23 mouse cellular contexts compared by ENCODE assay signal in genomic region chr11:118663305-118663704, GRCm38 (mm10).
DNase-seq lines count a peak whose midpoint lies in the region; ATAC-seq and TF ChIP-seq lines count a peak whose summit lies in the region.
"Had no signal": no experiment of that assay in that cellular context is flagged by ENCODE, and none has a peak within 500 bp of the region (broad histone marks: within the 10 kb centered on the region; RNA-seq: fewer than 3 reads in every experiment).

No protein-coding gene starts in this region.

- no peak overlapping the region for H3K9ac ChIP-seq in midbrain, embryonic 15.5 days
- no peak overlapping the region for H3K9ac ChIP-seq in midbrain, embryonic 11.5 days (ENCODE audit: low read length)
- H3K9ac ChIP-seq in intestine, embryonic 16.5 days (ENCODE audit: low read depth, low read length) = no peak overlapping the region
- H3K9ac ChIP-seq in intestine, postnatal 0 days (ENCODE audit: low read depth, low read length) = no peak overlapping the region
- H3K9ac ChIP-seq: embryonic facial prominence, embryonic 12.5 days; forebrain, embryonic 13.5 days; kidney, embryonic 15.5 days; liver, embryonic 14.5 days; lung, embryonic 15.5 days; stomach, embryonic 15.5 days had no signal

- no peaks in the 10 kb centered on the region for H3K36me3 ChIP-seq in midbrain, embryonic 15.5 days (replicated peaks)
- H3K36me3 ChIP-seq in midbrain, embryonic 11.5 days (ENCODE audit: control insufficient read depth, insufficient read depth, low read length) = no peaks in the 10 kb centered on the region
- H3K36me3 ChIP-seq in intestine, embryonic 16.5 days (ENCODE audit: control insufficient read depth, insufficient read depth, low read length) = no peaks in the 10 kb centered on the region
- no peaks in the 10 kb centered on the region for H3K36me3 ChIP-seq in intestine, postnatal 0 days (ENCODE audit: control insufficient read depth, insufficient read depth)
- H3K36me3 ChIP-seq: embryonic facial prominence, embryonic 12.5 days; kidney, embryonic 15.5 days; lung, embryonic 15.5 days; midbrain, embryonic 10.5 days; stomach, embryonic 15.5 days had no signal

- H3K9me3 ChIP-seq in midbrain, embryonic 15.5 days = no peaks in the 10 kb centered on the region
- no peaks in the 10 kb centered on the region for H3K9me3 ChIP-seq in midbrain, embryonic 11.5 days (ENCODE audit: control insufficient read depth, low read length)
- no peaks in the 10 kb centered on the region for H3K9me3 ChIP-seq in intestine, embryonic 16.5 days (ENCODE audit: control insufficient read depth, low read length)
- no peaks in the 10 kb centered on the region for H3K9me3 ChIP-seq in intestine, postnatal 0 days (ENCODE audit: control insufficient read depth)
- H3K9me3 ChIP-seq: embryonic facial prominence, embryonic 12.5 days; forebrain, embryonic 13.5 days; kidney, embryonic 15.5 days; lung, embryonic 15.5 days; midbrain, embryonic 10.5 days; stomach, embryonic 15.5 days had no signal

- no peak for TF ChIP-seq CTCF in intestine, postnatal 0 days (IDR thresholded peaks at IDR 0.05; ENCODE audit: low read depth)

- no peaks in the 10 kb centered on the region for H3K27me3 ChIP-seq in midbrain, embryonic 15.5 days (replicated peaks)
- no peaks in the 10 kb centered on the region for H3K27me3 ChIP-seq in midbrain, embryonic 11.5 days (ENCODE audit: control insufficient read depth, insufficient read depth, low read length)
- H3K27me3 ChIP-seq in intestine, embryonic 16.5 days (replicated peaks; ENCODE audit: control insufficient read depth, insufficient read depth, low read length) = no peaks in the 10 kb centered on the region
- no peaks in the 10 kb centered on the region for H3K27me3 ChIP-seq in intestine, postnatal 0 days (replicated peaks; ENCODE audit: control insufficient read depth, insufficient read depth, low read length)
- H3K27me3 ChIP-seq: embryonic facial prominence, embryonic 12.5 days; lung, embryonic 15.5 days; stomach, embryonic 15.5 days had no signal

- no peak for ATAC-seq in midbrain, embryonic 15.5 days (replicated peaks)
- no peak for ATAC-seq in midbrain, embryonic 11.5 days (ENCODE audit: low FRiP score)
- ATAC-seq in intestine, embryonic 16.5 days = no peak
- no peak for ATAC-seq in intestine, postnatal 0 days
- ATAC-seq: forebrain, embryonic 13.5 days had no signal

- peaks cover 54% of the 10 kb centered on the region for H3K4me1 ChIP-seq in midbrain, embryonic 15.5 days
- H3K4me1 ChIP-seq in midbrain, embryonic 11.5 days (ENCODE audit: control insufficient read depth, insufficient read depth, low read length) = no peaks in the 10 kb centered on the region
- no peaks in the 10 kb centered on the region for H3K4me1 ChIP-seq in intestine, embryonic 16.5 days (ENCODE audit: control insufficient read depth, insufficient read depth, low read length)
- H3K4me1 ChIP-seq in intestine, postnatal 0 days (replicated peaks; ENCODE audit: control insufficient read depth, insufficient read depth, low read length) = no peaks in the 10 kb centered on the region
- H3K4me1 ChIP-seq: embryonic facial prominence, embryonic 12.5 days; kidney, embryonic 15.5 days; lung, embryonic 15.5 days; stomach, embryonic 15.5 days had no signal

- H3K4me3 ChIP-seq in midbrain, embryonic 15.5 days = no peak overlapping the region
- H3K4me3 ChIP-seq in midbrain, embryonic 11.5 days (ENCODE audit: low read depth, low read length) = no peak overlapping the region
- H3K4me3 ChIP-seq in intestine, embryonic 16.5 days (ENCODE audit: low read length) = no peak overlapping the region
- H3K4me3 ChIP-seq in intestine, postnatal 0 days (ENCODE audit: low read depth, low read length) = no peak overlapping the region
- H3K4me3 ChIP-seq: embryonic facial prominence, embryonic 12.5 days; erythroblast, embryonic 14.5 days; forebrain, embryonic 13.5 days; kidney, embryonic 15.5 days; lung, embryonic 15.5 days; midbrain, embryonic 10.5 days; stomach, embryonic 15.5 days had no signal

- DNase-seq in heart, postnatal 10 days = peak; percentile 14 to 22
- DNase-seq in heart, postnatal 25 days (ENCODE audit: low spot score) = no peak
- DNase-seq in midbrain, embryonic 11.5 days (ENCODE audit: low spot score, missing footprints) = no peak
- peak; percentile 65 for DNase-seq in cerebellum, adult 9-11 months
- DNase-seq: adrenal gland, postnatal 25 days; gastrocnemius, postnatal 10 days; heart, adult 11 months; layer of hippocampus, postnatal 36 days; lung, postnatal 4 days; right cerebral cortex, postnatal 25 days; thymus, adult 18-20 months; thymus, postnatal 4 days had no signal

- WGBS in midbrain, embryonic 15.5 days = 66% methylated on average over 8 of the region's 8 CpGs
- 83% methylated on average over 8 of the region's 8 CpGs for WGBS in midbrain, embryonic 11.5 days
- 73% methylated on average over 8 of the region's 8 CpGs for WGBS in intestine, embryonic 16.5 days
- 73% methylated on average over 8 of the region's 8 CpGs for WGBS in intestine, postnatal 0 days

- no peak overlapping the region for H3K4me2 ChIP-seq in midbrain, embryonic 15.5 days
- H3K4me2 ChIP-seq in midbrain, embryonic 11.5 days = no peak overlapping the region
- H3K4me2 ChIP-seq in intestine, embryonic 16.5 days (ENCODE audit: low read depth, low read length) = no peak overlapping the region
- no peak overlapping the region for H3K4me2 ChIP-seq in intestine, postnatal 0 days (replicated peaks; ENCODE audit: low read depth)
- H3K4me2 ChIP-seq: embryonic facial prominence, embryonic 12.5 days; forebrain, embryonic 13.5 days; kidney, embryonic 15.5 days; lung, embryonic 15.5 days; stomach, embryonic 15.5 days had no signal

- 0 out of 2 replicates have a peak overlapping the region, but pooled peaks have one; percentile 13 for H3K27ac ChIP-seq in midbrain, embryonic 15.5 days
- no peak overlapping the region for H3K27ac ChIP-seq in midbrain, embryonic 11.5 days (ENCODE audit: low read depth, low read length)
- H3K27ac ChIP-seq in intestine, embryonic 16.5 days (ENCODE audit: low read length) = no peak overlapping the region
- H3K27ac ChIP-seq in intestine, postnatal 0 days (ENCODE audit: low read depth, low read length) = no peak overlapping the region
- H3K27ac ChIP-seq: embryonic facial prominence, embryonic 12.5 days; forebrain, embryonic 13.5 days; kidney, embryonic 15.5 days; liver, embryonic 14.5 days; lung, embryonic 15.5 days; stomach, embryonic 15.5 days had no signal

- intact Hi-C loops in heart, postnatal 10 days (cut with DNase I) = no loop called here
- intact Hi-C loops in heart, postnatal 25 days (cut with DNase I) = no loop called here

Comparison
In these comparisons a context has a peak if more than half of its experiments do, and no peak if none do; other contexts are left out.
1. DNase-seq: peak in heart, postnatal 10 days (2 of 2) and cerebellum, adult 9-11 months (single experiment); none in heart, postnatal 25 days (single experiment) and midbrain, embryonic 11.5 days (single experiment).